Mouse (Mus musculus): ENCODE data around the gene Bdp1.
A peak's percentile ranks its signal among the peaks of the same experiment; 100 is the strongest.

Bdp1 gene

GRCm38 (mm10) chr13:100001790-100002196, 102.1 kb downstream of the Bdp1 start:
- peak; percentile 62 for DNase-seq (ENCODE audit: low read depth, low spot score)

- DNase-seq (ENCODE audit: low read depth, low spot score) = no peak
Observed at GRCm38 (mm10) chr13:99999078-99999477, 104.8 kb downstream of the Bdp1 start.

- DNase-seq (ENCODE audit: low read depth, low spot score) = no peak
Observed at GRCm38 (mm10) chr13:99998099-99998498, 105.8 kb downstream of the Bdp1 start.

- DNase-seq (ENCODE audit: low read depth, low spot score) = no peak
Observed at GRCm38 (mm10) chr13:99989592-99989991, 114.3 kb downstream of the Bdp1 start.

- no peak for DNase-seq (ENCODE audit: low read depth, low spot score)
Observed at GRCm38 (mm10) chr13:99983320-99983719, 120.5 kb downstream of the Bdp1 start.

GRCm38 (mm10) chr13:99979406-99979805, 124.5 kb downstream of the Bdp1 start:
- DNase-seq (ENCODE audit: low read depth, low spot score) = no peak

- no peak for DNase-seq (ENCODE audit: low read depth, low spot score)
Observed at GRCm38 (mm10) chr13:99970089-99970488, 133.8 kb downstream of the Bdp1 start.
